Mouse (Mus musculus): ENCODE results near the gene Gm9821.

DNA sequence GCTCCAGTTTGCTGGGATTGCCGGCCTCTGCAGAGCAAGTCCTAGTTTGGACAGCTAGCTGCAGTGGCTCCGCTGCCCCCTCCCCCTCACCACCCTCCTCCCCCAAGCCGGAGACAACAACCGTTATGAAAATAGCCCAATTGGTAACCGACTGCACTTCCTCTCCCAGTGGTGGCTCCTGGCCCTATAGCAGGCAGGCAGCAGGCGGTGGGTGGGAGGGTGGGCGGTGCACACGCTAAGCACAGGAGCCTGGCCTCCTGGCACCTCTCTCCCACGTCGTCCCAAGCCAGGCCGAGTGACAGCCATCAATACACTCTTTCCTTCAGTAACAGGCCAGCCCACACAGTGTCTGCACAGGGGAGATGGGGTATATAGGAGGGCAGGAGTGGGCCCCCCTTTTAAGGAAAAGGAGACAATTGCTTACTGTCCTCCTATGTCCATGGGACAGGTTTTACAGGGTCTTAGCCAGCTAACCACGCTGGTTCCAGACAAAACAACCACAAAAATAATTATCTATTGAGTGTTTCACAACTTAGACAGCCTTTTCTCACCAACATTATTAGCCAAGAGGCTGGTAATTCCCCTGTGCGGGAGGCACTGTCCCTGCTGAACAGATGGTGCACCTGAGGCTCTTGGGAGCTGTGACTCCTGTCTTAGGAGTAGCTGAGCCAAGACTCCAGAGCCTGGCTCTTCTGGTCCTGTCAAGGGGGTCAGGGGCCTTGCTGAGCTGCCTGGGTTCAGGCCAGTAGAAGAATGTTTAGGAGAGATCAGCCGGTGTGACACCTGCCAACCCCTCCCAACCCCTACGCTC, 5.0 kb downstream of the Gm9821 start:
- TF ChIP-seq GATA1 (IDR thresholded peaks at IDR 0.05; ENCODE audit: low read length) (no peak), TAL1 (IDR thresholded peaks at IDR 0.05; ENCODE audit: low read length) (no peak)
